Mouse (Mus musculus): ENCODE data around the gene Rabl3. TPM values are rescaled to one million over a fixed set of nuclear protein-coding genes. Genes with fewer than 3 reads are reported as not detected.

Rabl3 gene
- polyA plus RNA-seq, 1 experiment from 2014 or later: 26.3 TPM

- WGBS: 80% methylated on average over 6 of the region's 6 CpGs
- no peak for ATAC-seq (ENCODE audit: insufficient number of reproducible peaks, insufficient read depth, low FRiP score, low read depth)
- H3K36me3 ChIP-seq (ENCODE audit: control insufficient read depth, insufficient read depth, low read length): peaks cover 62% of the 10 kb centered on the region
Observed at GRCm38 (mm10) chr16:37516376-37516993, 23.2 kb upstream of the Rabl3 start.

GRCm38 (mm10) chr16:37517596-37518211 lies 22.0 kb upstream of the Rabl3 start:
- Histone ChIP-seq H3K4me1 (ENCODE audit: control insufficient read depth in 2 of 2, insufficient read depth in 2 of 2, low read length in 2 of 2) (no peaks in the 10 kb centered on the region), H3K36me3 (ENCODE audit: control insufficient read depth, insufficient read depth, low read length) (peaks cover 68% of the 10 kb centered on the region), H3K4me2 (ENCODE audit: low read length) (no peak overlapping the region), H3K27ac (replicated peaks in 1 of 2; ENCODE audit: control insufficient read depth in 1 of 2, insufficient read depth in 1 of 2, low read depth in 2 of 2, low read length in 2 of 2) (no peak overlapping the region), H3K9me3 (ENCODE audit: control insufficient read depth, low read length) (0 out of 2 replicates have a peak, but pooled peaks cover 3% of the 10 kb centered on the region), H3K27me3 (ENCODE audit: control insufficient read depth, insufficient read depth, low read length) (no peaks in the 10 kb centered on the region), H3K4me3 (ENCODE audit: control insufficient read depth in 1 of 2, insufficient read depth in 1 of 2, low read depth in 1 of 2, low read length in 2 of 2) (no peak overlapping the region), H3K9ac (ENCODE audit: low read length) (no peak overlapping the region)
- WGBS: 90% methylated on average over 4 of the region's 4 CpGs
- no peak for ATAC-seq (ENCODE audit: insufficient number of reproducible peaks, insufficient read depth, low FRiP score, low read depth)

More at GRCm38 (mm10) chr16:37516376-37516993, 23.2 kb upstream of the Rabl3 start:
- no peaks in the 10 kb centered on the region for H3K4me1 ChIP-seq (ENCODE audit: control insufficient read depth in 2 of 2, insufficient read depth in 2 of 2, low read length in 2 of 2)
- 0 out of 2 replicates have a peak, but pooled peaks cover 3% of the 10 kb centered on the region for H3K9me3 ChIP-seq (ENCODE audit: control insufficient read depth, low read length)
- no peaks in the 10 kb centered on the region for H3K27me3 ChIP-seq (ENCODE audit: control insufficient read depth, insufficient read depth, low read length)
- H3K4me3 ChIP-seq (ENCODE audit: control insufficient read depth in 1 of 2, insufficient read depth in 1 of 2, low read depth in 1 of 2, low read length in 2 of 2): no peak overlapping the region
- no peak overlapping the region for H3K27ac ChIP-seq (replicated peaks in 1 of 2; ENCODE audit: control insufficient read depth in 1 of 2, insufficient read depth in 1 of 2, low read depth in 2 of 2, low read length in 2 of 2)
- no peak overlapping the region for H3K4me2 ChIP-seq (ENCODE audit: low read length)
- no peak overlapping the region for H3K9ac ChIP-seq (ENCODE audit: low read length)

GRCm38 (mm10) chr16:37518662-37519061 lies 21.0 kb upstream of the Rabl3 start:
- Histone ChIP-seq H3K4me1 (ENCODE audit: control insufficient read depth in 2 of 2, insufficient read depth in 2 of 2, low read length in 2 of 2) (no peaks in the 10 kb centered on the region), H3K36me3 (ENCODE audit: control insufficient read depth, insufficient read depth, low read length) (peaks cover 71% of the 10 kb centered on the region), H3K9ac (ENCODE audit: low read length) (no peak overlapping the region), H3K27me3 (ENCODE audit: control insufficient read depth, insufficient read depth, low read length) (no peaks in the 10 kb centered on the region), H3K9me3 (ENCODE audit: control insufficient read depth, low read length) (0 out of 2 replicates have a peak, but pooled peaks cover 3% of the 10 kb centered on the region), H3K4me3 (ENCODE audit: control insufficient read depth in 1 of 2, insufficient read depth in 1 of 2, low read depth in 1 of 2, low read length in 2 of 2) (no peak overlapping the region), H3K4me2 (ENCODE audit: low read length) (no peak overlapping the region), H3K27ac (replicated peaks in 1 of 2; ENCODE audit: control insufficient read depth in 1 of 2, insufficient read depth in 1 of 2, low read depth in 2 of 2, low read length in 2 of 2) (no peak overlapping the region)
- no peak for ATAC-seq (ENCODE audit: insufficient number of reproducible peaks, insufficient read depth, low FRiP score, low read depth)
- 63% methylated on average over 2 of the region's 2 CpGs for WGBS

GRCm38 (mm10) chr16:37519721-37520120 lies 20.0 kb upstream of the Rabl3 start:
- Histone ChIP-seq H3K9ac (ENCODE audit: low read length) (no peak overlapping the region), H3K4me1 (ENCODE audit: control insufficient read depth in 2 of 2, insufficient read depth in 2 of 2, low read length in 2 of 2) (no peaks in the 10 kb centered on the region), H3K4me2 (ENCODE audit: low read length) (no peak overlapping the region), H3K27me3 (ENCODE audit: control insufficient read depth, insufficient read depth, low read length) (no peaks in the 10 kb centered on the region), H3K9me3 (ENCODE audit: control insufficient read depth, low read length) (0 out of 2 replicates have a peak, but pooled peaks cover 3% of the 10 kb centered on the region), H3K36me3 (ENCODE audit: control insufficient read depth, insufficient read depth, low read length) (peaks cover 72% of the 10 kb centered on the region), H3K27ac (replicated peaks in 1 of 2; ENCODE audit: control insufficient read depth in 1 of 2, insufficient read depth in 1 of 2, low read depth in 2 of 2, low read length in 2 of 2) (no peak overlapping the region), H3K4me3 (ENCODE audit: control insufficient read depth in 1 of 2, insufficient read depth in 1 of 2, low read depth in 1 of 2, low read length in 2 of 2) (no peak overlapping the region)
- no peak for ATAC-seq (ENCODE audit: insufficient number of reproducible peaks, insufficient read depth, low FRiP score, low read depth)
- 94% methylated on average over 1 of the region's 1 CpGs for WGBS

GRCm38 (mm10) chr16:37520190-37521040 lies 19.3 kb upstream of the Rabl3 start:
- no peak overlapping the region for H3K4me2 ChIP-seq (ENCODE audit: low read length)
- H3K27me3 ChIP-seq (ENCODE audit: control insufficient read depth, insufficient read depth, low read length): no peaks in the 10 kb centered on the region
- H3K27ac ChIP-seq (replicated peaks in 1 of 2; ENCODE audit: control insufficient read depth in 1 of 2, insufficient read depth in 1 of 2, low read depth in 2 of 2, low read length in 2 of 2): no peak overlapping the region
- H3K4me3 ChIP-seq (ENCODE audit: control insufficient read depth in 1 of 2, insufficient read depth in 1 of 2, low read depth in 1 of 2, low read length in 2 of 2): no peak overlapping the region
- 95% methylated on average over 2 of the region's 2 CpGs for WGBS
- peaks cover 0 to under 1% of the 10 kb centered on the region in 2 experiments; a peak in 1 of 4 replicates for H3K4me1 ChIP-seq (ENCODE audit: control insufficient read depth in 2 of 2, insufficient read depth in 2 of 2, low read length in 2 of 2)
- peaks cover 65% of the 10 kb centered on the region for H3K36me3 ChIP-seq (ENCODE audit: control insufficient read depth, insufficient read depth, low read length)
- no peak for ATAC-seq (ENCODE audit: insufficient number of reproducible peaks, insufficient read depth, low FRiP score, low read depth)
- H3K9ac ChIP-seq (ENCODE audit: low read length): no peak overlapping the region
- H3K9me3 ChIP-seq (ENCODE audit: control insufficient read depth, low read length): 0 out of 2 replicates have a peak, but pooled peaks cover 3% of the 10 kb centered on the region

- Histone ChIP-seq H3K9me3 (ENCODE audit: control insufficient read depth, low read length) (0 out of 2 replicates have a peak, but pooled peaks cover 3% of the 10 kb centered on the region), H3K27me3 (ENCODE audit: control insufficient read depth, insufficient read depth, low read length) (no peaks in the 10 kb centered on the region), H3K4me2 (ENCODE audit: low read length) (no peak overlapping the region), H3K27ac (replicated peaks in 1 of 2; ENCODE audit: control insufficient read depth in 1 of 2, insufficient read depth in 1 of 2, low read depth in 2 of 2, low read length in 2 of 2) (no peak overlapping the region), H3K4me1 (ENCODE audit: control insufficient read depth in 2 of 2, insufficient read depth in 2 of 2, low read length in 2 of 2) (peaks cover 3 to 17% of the 10 kb centered on the region in 2 experiments), H3K9ac (ENCODE audit: low read length) (no peak overlapping the region), H3K4me3 (ENCODE audit: control insufficient read depth in 1 of 2, insufficient read depth in 1 of 2, low read depth in 1 of 2, low read length in 2 of 2) (no peak overlapping the region), H3K36me3 (ENCODE audit: control insufficient read depth, insufficient read depth, low read length) (peaks cover 55% of the 10 kb centered on the region)
- no peak for ATAC-seq (ENCODE audit: insufficient number of reproducible peaks, insufficient read depth, low FRiP score, low read depth)
- WGBS: 86% methylated on average over 7 of the region's 7 CpGs
Observed at GRCm38 (mm10) chr16:37522100-37522697, 17.5 kb upstream of the Rabl3 start.

- no peak for ATAC-seq (ENCODE audit: insufficient number of reproducible peaks, insufficient read depth, low FRiP score, low read depth)
- Histone ChIP-seq H3K36me3 (ENCODE audit: control insufficient read depth, insufficient read depth, low read length) (peaks cover 43% of the 10 kb centered on the region), H3K4me2 (ENCODE audit: low read length) (no peak overlapping the region), H3K4me1 (ENCODE audit: control insufficient read depth in 2 of 2, insufficient read depth in 2 of 2, low read length in 2 of 2) (peaks cover 3 to 25% of the 10 kb centered on the region in 2 experiments), H3K27me3 (ENCODE audit: control insufficient read depth, insufficient read depth, low read length) (no peaks in the 10 kb centered on the region), H3K9ac (ENCODE audit: low read length) (no peak overlapping the region), H3K27ac (replicated peaks in 1 of 2; ENCODE audit: control insufficient read depth in 1 of 2, insufficient read depth in 1 of 2, low read depth in 2 of 2, low read length in 2 of 2) (no peak overlapping the region), H3K4me3 (ENCODE audit: control insufficient read depth in 1 of 2, insufficient read depth in 1 of 2, low read depth in 1 of 2, low read length in 2 of 2) (no peak overlapping the region), H3K9me3 (ENCODE audit: control insufficient read depth, low read length) (no peaks in the 10 kb centered on the region)
- WGBS: 91% methylated on average over 2 of the region's 2 CpGs
Observed at GRCm38 (mm10) chr16:37525121-37525520, 14.6 kb upstream of the Rabl3 start.

Measured in heart, embryonic 14.5 days (tissue).